Mouse (Mus musculus) bone marrow macrophage, adult 2 months (primary cell): Measurements from ENCODE around the gene Slc26a10. TPM values are rescaled to one million over a fixed set of nuclear protein-coding genes. Genes with fewer than 3 reads are reported as not detected.

Experiments used
- H3K27ac ChIP-seq: 2 replicates; pipeline ENCODE4 v1.5.1; 2012; ENCODE audit warnings: low read depth, low read length; ENCODE audit not compliant: insufficient read depth
- H3K4me1 ChIP-seq: 2 replicates; pipeline ENCODE4 v1.6.1; 2012; ENCODE audit warnings: low read length; ENCODE audit not compliant: control insufficient read depth, insufficient read depth
- H3K4me3 ChIP-seq: 2 replicates; pipeline ENCODE4 v1.5.1; 2012; ENCODE audit warnings: mild to moderate bottlenecking, low read length, moderate library complexity; ENCODE audit not compliant: insufficient read depth
- CTCF ChIP-seq: IDR thresholded peaks from 2 replicates; pipeline ENCODE4 v1.5.1; 2012; ENCODE audit warnings: low read depth, mild to moderate bottlenecking, low read length, moderate library complexity
- POLR2A ChIP-seq: IDR thresholded peaks from 2 replicates; pipeline ENCODE4 v1.6.1; 2012; ENCODE audit warnings: mild to moderate bottlenecking, low read depth, low read length, borderline replicate concordance
- polyA plus RNA-seq: library from polyadenylated mRNA; stranded (reverse); fragments of >200 nt; gene quantifications from 2 replicates; pipeline ENCODE4 v1.2.4, GENCODE M21; 2012; ENCODE audit not compliant: missing spikeins, insufficient read depth, insufficient read length

The Slc26a10 gene
- polyA plus RNA-seq, 1 experiment = not detected

DNA sequence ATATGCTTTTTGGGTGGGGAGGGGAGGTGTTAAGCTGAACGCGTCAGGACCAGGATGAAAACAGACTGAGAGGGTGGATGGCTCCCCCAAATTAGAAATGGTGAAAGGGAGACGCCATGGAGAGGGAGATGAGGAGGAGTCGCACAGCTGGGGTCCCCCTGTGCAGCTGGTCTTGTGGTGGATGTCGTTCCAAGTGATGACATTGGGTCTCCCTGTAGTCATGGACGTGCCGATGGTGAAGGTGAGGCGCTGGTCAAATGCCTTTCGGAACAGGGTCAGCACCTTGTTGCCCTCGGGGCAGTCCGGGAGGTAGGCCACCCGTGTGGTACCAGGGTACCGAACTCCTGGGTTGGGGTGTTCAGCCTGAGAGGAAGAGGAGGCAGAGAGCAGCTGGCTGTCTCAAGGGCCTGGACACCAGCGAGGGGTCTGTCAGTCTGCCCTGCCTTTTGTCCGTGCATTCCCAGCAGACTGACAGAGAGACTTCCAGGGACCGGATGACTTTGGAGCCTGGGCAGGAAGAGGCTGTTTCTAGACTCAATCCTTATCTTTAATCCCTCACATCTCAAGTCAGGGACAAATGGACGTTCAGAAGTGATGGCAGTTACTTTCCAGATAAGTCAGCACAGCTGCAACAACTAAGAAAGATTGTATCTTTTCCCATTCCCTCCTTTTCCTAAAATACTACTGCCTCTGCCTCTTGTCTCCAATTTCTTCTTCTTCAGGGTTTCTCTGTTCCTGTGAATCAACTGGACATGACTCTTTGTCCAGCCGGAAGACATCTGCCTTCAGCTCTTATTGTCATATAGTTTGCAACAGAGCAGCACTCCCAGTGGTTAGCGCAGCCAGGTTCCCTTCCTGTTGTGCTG is 11.0 kb upstream of the Slc26a10 start:
- Histone ChIP-seq H3K4me1 (peaks cover 6% of the 10 kb centered on the region; the same call in 1 of the 2 replicates), H3K27ac (no peak overlapping the region), H3K4me3 (no peak overlapping the region)
- TF ChIP-seq CTCF (no peak), POLR2A (no peak)

DNA sequence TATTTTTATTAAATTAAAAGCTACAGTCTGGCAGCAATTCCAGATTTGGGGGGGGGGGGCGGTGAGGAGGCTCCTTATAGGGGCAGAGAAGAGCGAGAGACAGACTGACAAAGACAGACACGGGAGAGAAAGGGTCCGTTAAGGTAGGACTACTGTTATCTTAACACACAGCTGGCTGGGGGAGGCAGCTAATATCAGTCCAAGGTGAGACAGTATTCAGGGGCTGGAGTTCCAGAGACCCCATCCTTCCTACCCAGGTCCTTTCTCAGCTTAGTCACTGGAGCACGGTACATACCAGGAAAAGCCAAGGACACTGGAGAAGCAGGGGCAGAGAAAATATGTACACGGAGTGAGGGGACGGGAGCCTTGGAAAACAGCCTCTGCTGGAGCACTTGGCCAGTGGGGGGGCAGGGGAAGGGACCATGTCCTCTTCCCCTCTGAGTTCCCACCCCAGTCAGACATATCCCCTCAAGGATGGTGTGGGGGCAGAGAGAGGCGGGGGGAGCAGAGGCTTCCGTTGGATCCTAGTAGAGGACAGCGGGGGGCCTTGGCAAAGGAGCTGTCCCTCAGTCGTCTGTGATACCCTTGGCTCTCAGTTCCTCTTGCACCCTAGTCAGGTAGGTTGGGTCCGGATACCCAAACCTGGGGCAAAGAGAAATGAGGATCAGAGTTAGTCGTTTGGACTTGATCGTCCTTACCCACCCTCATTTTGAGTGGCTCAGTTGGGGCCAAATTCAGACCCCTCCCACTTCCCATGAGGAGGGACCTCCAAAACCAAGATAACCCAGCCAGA is 10.1 kb upstream of the Slc26a10 start:
- peaks cover 3% of the 10 kb centered on the region; the same call in 1 of the 2 replicates for H3K4me1 ChIP-seq

DNA sequence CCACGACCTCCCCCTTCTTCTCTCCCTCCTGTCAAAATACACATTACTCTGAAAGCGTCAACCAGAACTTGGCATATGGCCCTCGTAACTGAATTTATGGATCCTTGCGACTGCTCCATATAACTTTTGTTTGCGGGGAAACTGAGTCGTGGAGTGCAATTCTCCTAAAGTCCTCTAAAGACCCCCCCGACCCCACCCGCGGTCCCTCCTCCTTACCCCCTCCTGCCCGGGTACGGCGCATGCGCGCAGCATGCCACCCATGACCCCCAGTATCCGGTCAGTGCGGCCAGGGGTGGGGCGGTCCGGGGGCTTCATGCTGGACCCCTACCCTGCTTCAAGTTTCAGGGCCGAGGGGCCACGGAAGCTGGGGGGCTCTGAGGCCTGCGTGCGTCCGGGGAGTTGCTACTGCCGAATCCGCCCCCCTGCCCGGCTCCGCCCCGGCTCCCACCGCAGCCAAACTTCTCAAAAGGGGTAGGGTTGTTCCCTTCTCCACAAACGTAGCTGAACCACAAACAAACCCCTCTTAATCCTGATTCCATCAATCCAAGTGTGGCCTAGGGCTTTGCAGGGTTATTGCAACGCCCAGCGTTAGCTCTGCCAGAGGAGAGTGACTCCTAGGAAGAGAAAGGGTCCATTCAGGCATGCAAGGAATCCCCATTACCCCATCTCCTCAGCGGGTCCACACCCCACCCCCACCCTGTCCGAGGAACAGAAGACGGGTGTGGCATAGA is 9.4 kb upstream of the Slc26a10 start, which contains the start of gene Arhgef25:
Gene Arhgef25, minus strand, starts transcription at position 433 of the 731 bp plus-strand sequence.
- Histone ChIP-seq H3K4me1 (peaks cover 2% of the 10 kb centered on the region; the same call in 1 of the 2 replicates), H3K4me3 (peak within 1 kb of the TSS; percentile 31), H3K27ac (no peak within 1 kb of the TSS)
- no peak for TF ChIP-seq CTCF
- TF ChIP-seq POLR2A = no peak

More for the DNA sequence above, 10.1 kb upstream of the Slc26a10 start:
- Histone ChIP-seq H3K27ac (no peak overlapping the region), H3K4me3 (no peak overlapping the region)
- no peak for TF ChIP-seq CTCF
- TF ChIP-seq POLR2A = no peak

DNA sequence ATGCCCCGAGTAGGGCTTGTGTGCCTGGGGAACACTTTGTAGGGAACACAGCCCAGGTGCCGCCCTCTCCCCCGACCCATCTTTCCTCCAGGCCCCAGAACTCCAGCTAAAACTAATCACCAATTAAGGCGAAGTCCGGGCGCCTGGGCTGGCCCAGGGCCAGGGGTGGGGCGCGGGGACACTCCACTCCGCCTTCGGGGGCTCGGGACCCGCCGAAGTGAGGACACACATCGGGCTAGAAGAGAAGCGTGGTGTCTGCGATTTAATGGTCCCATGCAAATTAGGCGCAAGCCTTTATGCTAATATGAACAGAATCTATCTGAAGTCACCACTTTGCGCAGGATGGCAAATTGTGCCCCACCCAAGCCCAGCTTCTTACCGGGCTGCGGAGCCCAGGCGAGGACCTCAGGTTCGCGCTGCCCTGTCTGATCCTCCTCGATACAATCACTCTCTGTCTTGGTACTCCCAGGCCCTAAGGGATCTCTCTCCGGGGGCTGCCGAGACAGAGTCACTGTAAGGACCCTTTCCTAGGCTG is 8.7 kb upstream of the Slc26a10 start:
- no peak for TF ChIP-seq POLR2A
- no peak for TF ChIP-seq CTCF
- Histone ChIP-seq H3K27ac (no peak overlapping the region), H3K4me1 (no peaks in the 10 kb centered on the region; the same call in 1 of the 2 replicates), H3K4me3 (peak overlapping the region; percentile 31)

DNA sequence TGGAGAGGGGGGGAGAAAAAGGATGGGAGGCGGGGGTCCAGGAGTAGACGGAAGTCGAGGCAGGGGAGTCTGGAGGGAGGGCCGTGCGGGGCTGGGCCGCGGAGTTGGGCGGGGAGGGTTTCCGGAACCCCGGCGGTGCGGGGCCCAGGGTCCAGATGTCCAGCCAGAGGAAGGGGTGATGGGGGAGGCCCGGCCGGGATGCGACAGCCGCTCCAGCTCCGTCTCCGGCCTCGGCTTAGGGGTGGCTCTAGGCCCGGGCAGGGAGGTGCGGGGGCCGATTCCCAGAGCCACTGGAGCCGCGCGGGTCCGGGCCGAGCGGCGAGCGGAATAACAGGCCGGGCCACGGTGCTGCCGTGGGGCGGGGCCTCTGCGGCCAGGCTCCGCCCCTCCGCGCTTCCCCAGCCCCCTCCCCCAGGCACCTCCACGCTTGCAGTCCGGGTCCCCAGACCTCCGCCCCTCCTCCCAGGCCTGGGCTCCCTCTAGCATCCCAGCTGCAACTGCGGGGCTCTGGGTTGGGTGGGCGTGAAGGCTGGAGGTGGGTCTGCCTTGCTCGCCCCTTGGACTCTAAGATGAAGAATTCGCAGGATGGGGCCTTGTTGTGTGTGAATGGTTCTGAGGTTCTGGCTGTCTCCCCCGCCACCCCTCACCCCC is 8.1 kb upstream of the Slc26a10 start:
- no peak for TF ChIP-seq POLR2A
- no peak for TF ChIP-seq CTCF
- Histone ChIP-seq H3K4me1 (no peaks in the 10 kb centered on the region; the same call in 1 of the 2 replicates), H3K4me3 (peak overlapping the region; percentile 56), H3K27ac (no peak overlapping the region)

DNA sequence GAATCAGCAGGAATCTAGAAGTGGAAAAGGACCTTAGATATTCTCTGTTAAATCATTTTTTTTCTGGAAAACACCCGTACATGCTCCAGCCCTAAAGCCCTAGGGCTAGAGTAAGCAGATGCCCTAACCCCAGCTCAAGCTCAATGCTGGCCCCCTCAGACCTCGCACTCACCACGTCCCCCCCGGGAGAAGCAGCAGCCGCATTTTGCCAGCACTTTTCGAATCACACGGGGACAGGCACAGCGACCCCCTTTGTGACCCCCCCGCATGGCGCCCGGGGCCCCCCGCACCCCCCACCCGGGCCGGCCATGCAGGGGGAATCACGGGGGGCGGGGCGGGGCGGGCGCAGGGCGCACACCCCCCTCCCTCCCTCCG is 7.6 kb upstream of the Slc26a10 start:
- Histone ChIP-seq H3K27ac (no peak overlapping the region), H3K4me3 (peak overlapping the region; percentile 56; the same call in 1 of the 2 replicates), H3K4me1 (no peaks in the 10 kb centered on the region)
- TF ChIP-seq POLR2A (no peak), CTCF (no peak)

DNA sequence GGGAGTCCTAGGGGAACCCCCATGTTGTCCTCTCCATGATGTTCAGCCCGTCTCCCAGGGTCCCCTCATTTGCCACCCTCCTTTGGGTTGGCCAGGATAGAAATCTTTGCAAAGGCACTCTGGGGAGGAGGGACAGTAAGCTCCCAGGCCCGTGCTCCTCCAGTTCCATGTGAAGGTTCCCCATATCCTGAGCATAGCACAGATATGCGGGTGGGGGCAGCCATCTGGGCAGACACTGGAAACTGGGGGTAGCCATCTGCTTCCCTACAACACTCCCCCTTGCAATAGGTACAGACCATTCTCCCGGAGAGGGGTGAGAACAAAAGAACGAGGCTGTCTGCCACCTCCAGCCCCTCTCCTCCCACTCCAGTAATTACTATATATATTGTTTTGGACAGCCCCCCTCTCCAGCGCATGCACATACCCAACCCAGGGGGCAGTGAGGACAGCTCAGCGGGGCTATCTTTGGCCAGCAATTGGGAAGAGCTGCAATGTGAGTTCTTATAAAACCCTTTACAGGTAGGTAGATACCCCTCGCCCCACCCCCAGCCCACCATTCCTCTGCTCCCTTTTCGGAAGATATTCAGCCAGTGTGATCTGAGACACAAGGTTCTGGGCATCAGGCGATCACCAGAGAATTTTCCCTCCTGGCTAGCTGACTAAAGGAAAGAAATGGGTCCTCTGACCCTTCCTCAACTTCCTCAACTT is 7.1 kb upstream of the Slc26a10 start:
- Histone ChIP-seq H3K4me3 (no peak overlapping the region), H3K27ac (no peak overlapping the region), H3K4me1 (no peaks in the 10 kb centered on the region)
- TF ChIP-seq POLR2A = no peak
- TF ChIP-seq CTCF = no peak

DNA sequence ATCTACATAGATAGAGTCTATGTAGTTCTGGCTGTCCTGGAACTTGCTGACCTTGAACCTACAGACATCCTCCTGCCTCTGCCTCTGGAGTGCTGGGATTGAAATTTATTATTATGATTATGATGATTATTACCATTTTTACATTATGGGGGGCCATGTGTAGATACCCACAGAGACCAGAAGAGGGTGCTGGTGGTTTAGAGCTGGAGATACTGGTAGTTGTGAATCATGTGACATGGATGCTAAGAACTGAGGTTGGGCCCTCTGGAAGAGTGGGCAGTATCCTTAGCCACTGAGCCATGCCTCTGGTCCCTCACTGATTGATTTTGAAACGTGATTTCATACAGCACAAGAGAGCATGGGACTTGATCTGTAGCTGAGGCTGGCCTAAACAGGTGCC is 6.0 kb upstream of the Slc26a10 start:
- Histone ChIP-seq H3K27ac (no peak overlapping the region), H3K4me3 (no peak overlapping the region), H3K4me1 (no peaks in the 10 kb centered on the region)
- TF ChIP-seq CTCF (no peak), POLR2A (no peak)

DNA sequence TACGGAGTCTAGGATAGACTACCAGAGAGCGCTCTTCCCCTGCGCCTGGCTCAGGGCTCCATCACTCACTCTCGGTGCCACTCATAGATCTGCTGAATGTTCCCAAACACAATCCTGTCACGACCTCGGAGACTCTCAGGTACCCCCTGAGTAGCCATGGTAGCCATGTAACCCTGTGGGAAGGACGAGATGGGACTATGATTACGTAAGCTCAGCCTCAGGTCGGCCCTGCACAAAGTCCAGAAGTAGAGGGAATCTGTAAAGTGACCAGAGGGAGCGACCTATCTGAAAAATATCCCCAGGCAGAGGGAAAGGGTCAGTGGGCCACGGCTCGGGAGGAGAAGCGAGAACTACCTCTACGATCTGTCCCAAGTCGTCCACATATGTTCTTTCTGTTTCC is 5.1 kb upstream of the Slc26a10 start:
- Histone ChIP-seq H3K4me3 (no peak overlapping the region), H3K4me1 (no peaks in the 10 kb centered on the region), H3K27ac (no peak overlapping the region)
- no peak for TF ChIP-seq POLR2A
- no peak for TF ChIP-seq CTCF
